In genomic region chr14:58109601-58110000, GRCm38 (mm10) we compare ENCODE assay signal across 26 mouse cellular contexts. TPM values are rescaled to one million over a fixed set of nuclear protein-coding genes. Genes with fewer than 3 reads are reported as not detected.
DNase-seq lines count a peak whose midpoint lies in the region; ATAC-seq and TF ChIP-seq lines count a peak whose summit lies in the region.
"Had no signal": no experiment of that assay in that cellular context is flagged by ENCODE, and none has a peak within 500 bp of the region (broad histone marks: within the 10 kb centered on the region; RNA-seq: fewer than 3 reads in every experiment).

No protein-coding gene starts in this region.

- no peak for TF ChIP-seq CTCF in cerebellum, adult 2 months (IDR thresholded peaks at IDR 0.05; ENCODE audit: borderline replicate concordance, insufficient read depth, low read depth, low read length)
- TF ChIP-seq CTCF in brain, embryonic 14.5 days (IDR thresholded peaks at IDR 0.05; ENCODE audit: borderline replicate concordance, extremely low read depth, insufficient read depth, insufficient read length): no peak

- peak; percentile 53; the same call in 1 of the 2 replicates for ATAC-seq in forebrain, embryonic 15.5 days (replicated peaks)
- no peak for ATAC-seq in forebrain, embryonic 13.5 days
- peak; percentile 64; the same call in 1 of the 2 replicates for ATAC-seq in hindbrain, embryonic 15.5 days (ENCODE audit: low FRiP score, low read depth)
- no peak for ATAC-seq in hindbrain, embryonic 12.5 days (ENCODE audit: low FRiP score)
- ATAC-seq: activated CD4-positive, CD25-positive, alpha-beta regulatory T cell, adult 4 months had no signal

- 0 out of 2 replicates have a peak overlapping the region, but pooled peaks have one; percentile 2 for H3K4me2 ChIP-seq in forebrain, embryonic 15.5 days (replicated peaks)
- no peak overlapping the region for H3K4me2 ChIP-seq in forebrain, embryonic 13.5 days
- H3K4me2 ChIP-seq in hindbrain, embryonic 15.5 days: no peak overlapping the region; the same call in 1 of the 2 replicates
- no peak overlapping the region for H3K4me2 ChIP-seq in hindbrain, embryonic 12.5 days (replicated peaks)
- H3K4me2 ChIP-seq: embryonic facial prominence, embryonic 12.5 days; kidney, embryonic 15.5 days; limb, embryonic 13.5 days; liver, embryonic 11.5 days; lung, embryonic 15.5 days; midbrain, embryonic 11.5 days; stomach, embryonic 15.5 days had no signal

- 54% methylated on average over 9 of the region's 9 CpGs for WGBS in cerebellum, adult 2 months
- WGBS in forebrain, embryonic 15.5 days: 62% methylated on average over 9 of the region's 9 CpGs
- 91% methylated on average over 9 of the region's 9 CpGs for WGBS in forebrain, embryonic 13.5 days
- 73% methylated on average over 9 of the region's 9 CpGs for WGBS in hindbrain, embryonic 15.5 days
- WGBS in hindbrain, embryonic 12.5 days: 90% methylated on average over 9 of the region's 9 CpGs

- no peak overlapping the region for H3K9ac ChIP-seq in forebrain, embryonic 15.5 days (replicated peaks)
- no peak overlapping the region for H3K9ac ChIP-seq in forebrain, embryonic 13.5 days
- no peak overlapping the region for H3K9ac ChIP-seq in hindbrain, embryonic 15.5 days
- no peak overlapping the region for H3K9ac ChIP-seq in hindbrain, embryonic 12.5 days
- H3K9ac ChIP-seq: embryonic facial prominence, embryonic 12.5 days; kidney, embryonic 15.5 days; limb, embryonic 13.5 days; lung, embryonic 15.5 days; stomach, embryonic 15.5 days had no signal

- peaks cover 23% of the 10 kb centered on the region for H3K4me1 ChIP-seq in cerebellum, adult 2 months (ENCODE audit: control insufficient read depth, insufficient read depth, low read length)
- peaks cover 12% of the 10 kb centered on the region; the same call in 1 of the 2 replicates for H3K4me1 ChIP-seq in forebrain, embryonic 15.5 days
- H3K4me1 ChIP-seq in forebrain, embryonic 13.5 days: no peaks in the 10 kb centered on the region
- peaks cover 9% of the 10 kb centered on the region; the same call in 1 of the 2 replicates for H3K4me1 ChIP-seq in hindbrain, embryonic 15.5 days (replicated peaks)
- H3K4me1 ChIP-seq in hindbrain, embryonic 12.5 days: peaks cover 2% of the 10 kb centered on the region; the same call in 1 of the 2 replicates
- H3K4me1 ChIP-seq: embryonic facial prominence, embryonic 12.5 days; limb, embryonic 13.5 days; stomach, embryonic 15.5 days had no signal

- H3K36me3 ChIP-seq in forebrain, embryonic 15.5 days: no peaks in the 10 kb centered on the region
- H3K36me3 ChIP-seq in forebrain, embryonic 13.5 days (ENCODE audit: poor library complexity, severe bottlenecking): no peaks in the 10 kb centered on the region
- H3K36me3 ChIP-seq in hindbrain, embryonic 15.5 days: no peaks in the 10 kb centered on the region
- no peaks in the 10 kb centered on the region for H3K36me3 ChIP-seq in hindbrain, embryonic 12.5 days
- H3K36me3 ChIP-seq: embryonic facial prominence, embryonic 12.5 days; hindbrain, embryonic 10.5 days; kidney, embryonic 15.5 days; limb, embryonic 13.5 days; lung, embryonic 15.5 days; stomach, embryonic 15.5 days had no signal

- H3K27me3 ChIP-seq in cerebellum, adult 2 months (ENCODE audit: control insufficient read depth, insufficient read depth, low read length): no peaks in the 10 kb centered on the region
- H3K27me3 ChIP-seq in forebrain, embryonic 15.5 days: no peaks in the 10 kb centered on the region
- no peaks in the 10 kb centered on the region for H3K27me3 ChIP-seq in forebrain, embryonic 13.5 days
- no peaks in the 10 kb centered on the region for H3K27me3 ChIP-seq in hindbrain, embryonic 15.5 days
- no peaks in the 10 kb centered on the region for H3K27me3 ChIP-seq in hindbrain, embryonic 12.5 days
- H3K27me3 ChIP-seq: CH12.LX; embryonic facial prominence, embryonic 12.5 days; kidney, embryonic 15.5 days; lung, embryonic 15.5 days; stomach, embryonic 15.5 days had no signal

- no peak overlapping the region for H3K4me3 ChIP-seq in cerebellum, adult 2 months (replicated peaks; ENCODE audit: insufficient read depth, low read depth, low read length)
- H3K4me3 ChIP-seq in forebrain, embryonic 15.5 days: no peak overlapping the region
- H3K4me3 ChIP-seq in forebrain, embryonic 13.5 days: no peak overlapping the region
- no peak overlapping the region for H3K4me3 ChIP-seq in hindbrain, embryonic 15.5 days
- H3K4me3 ChIP-seq in hindbrain, embryonic 12.5 days: no peak overlapping the region
- H3K4me3 ChIP-seq: embryonic facial prominence, embryonic 12.5 days; hindbrain, embryonic 10.5 days; kidney, embryonic 15.5 days; left cerebral cortex, adult 2 months; limb, embryonic 13.5 days; lung, embryonic 15.5 days; stomach, embryonic 15.5 days had no signal

- H3K9me3 ChIP-seq in forebrain, embryonic 15.5 days: no peaks in the 10 kb centered on the region
- no peaks in the 10 kb centered on the region for H3K9me3 ChIP-seq in forebrain, embryonic 13.5 days (replicated peaks)
- no peaks in the 10 kb centered on the region for H3K9me3 ChIP-seq in hindbrain, embryonic 15.5 days
- H3K9me3 ChIP-seq in hindbrain, embryonic 12.5 days (replicated peaks): no peaks in the 10 kb centered on the region
- H3K9me3 ChIP-seq: embryonic facial prominence, embryonic 12.5 days; hindbrain, embryonic 10.5 days; kidney, embryonic 15.5 days; limb, embryonic 13.5 days; lung, embryonic 15.5 days; stomach, embryonic 15.5 days had no signal

- DNase-seq in cerebellum, adult 9-10 months: peak; percentile 45
- DNase-seq in cerebellum, adult 2 months: no peak
- DNase-seq in brain, embryonic 14.5 days (ENCODE audit: low read depth): peak; percentile 44
- DNase-seq: adrenal gland, adult 2 months; adrenal gland, postnatal 36 days; embryo, embryonic 11 days; heart, postnatal 14 days; kidney, adult 18-20 months; kidney, postnatal 25 days; lung, postnatal 36 days; right cerebral cortex, postnatal 25 days had no signal

- no peak overlapping the region for H3K27ac ChIP-seq in cerebellum, adult 2 months (ENCODE audit: insufficient read depth, low read length)
- no peak overlapping the region for H3K27ac ChIP-seq in forebrain, embryonic 15.5 days (replicated peaks)
- no peak overlapping the region for H3K27ac ChIP-seq in forebrain, embryonic 13.5 days
- H3K27ac ChIP-seq in hindbrain, embryonic 15.5 days (replicated peaks): no peak overlapping the region
- no peak overlapping the region for H3K27ac ChIP-seq in hindbrain, embryonic 12.5 days
- H3K27ac ChIP-seq: embryonic facial prominence, embryonic 12.5 days; hindbrain, embryonic 10.5 days; kidney, embryonic 15.5 days; left cerebral cortex, adult 2 months; limb, embryonic 13.5 days; lung, embryonic 15.5 days; stomach, embryonic 15.5 days had no signal

- no peak for TF ChIP-seq POLR2A in cerebellum, adult 2 months (IDR thresholded peaks at IDR 0.05; ENCODE audit: borderline replicate concordance, insufficient read depth, low read length)
- no peak for TF ChIP-seq POLR2A in brain, embryonic 14.5 days (IDR thresholded peaks at IDR 0.05; ENCODE audit: borderline replicate concordance, extremely low read depth, insufficient read depth, insufficient read length, poor library complexity, severe bottlenecking)

RNA-seq across cellular contexts. Expression of gene Fgf9, which starts 39.3 kb away (rescaled TPM):
- 41.3 and 42.1 TPM in 2 replicates for polyA plus RNA-seq in cerebellum, adult 2 months (2012; rRNA removed)
- polyA plus RNA-seq in forebrain, embryonic 15.5 days (2015; fragmentation: Nextera tagmentation; extraction: Ambion mirVana): 8.4 and 9.0 TPM in 2 replicates
- polyA plus RNA-seq in forebrain, embryonic 13.5 days (2015; fragmentation: Nextera tagmentation; extraction: Ambion mirVana): 3.3 and 4.3 TPM in 2 replicates
- polyA plus RNA-seq in hindbrain, embryonic 15.5 days (2015; fragmentation: Nextera tagmentation; extraction: Ambion mirVana): 22.1 and 22.7 TPM in 2 replicates
- 10.3 and 12.6 TPM in 2 replicates for polyA plus RNA-seq in hindbrain, embryonic 12.5 days (2016; fragmentation: Nextera tagmentation; extraction: Ambion mirVana)
- 4.3 and 7.8 TPM in 2 replicates for polyA plus RNA-seq in brain, embryonic 14.5 days (2012; rRNA removed)

Comparison
In these comparisons a context has a peak if more than half of its experiments do, and no peak if none do; other contexts are left out.
1. DNase-seq: peak in cerebellum, adult 9-10 months (single experiment) and brain, embryonic 14.5 days (single experiment); none in cerebellum, adult 2 months (0 of 2).
2. ATAC-seq: peak in forebrain, embryonic 15.5 days (single experiment) and hindbrain, embryonic 15.5 days (single experiment); none in forebrain, embryonic 13.5 days (single experiment) and hindbrain, embryonic 12.5 days (single experiment).